Mouse (Mus musculus) liver, embryonic 16.5 days (tissue): ENCODE results near the gene Zdhhc19. TPM values are rescaled to one million over a fixed set of nuclear protein-coding genes. Genes with fewer than 3 reads are reported as not detected.

Experiments
- polyA plus RNA-seq: library from polyadenylated mRNA; unstranded; fragments of >200 nt; fragmentation: Nextera tagmentation; extraction: Ambion mirVana; gene quantifications from 2 replicates; pipeline ENCODE4 v1.2.1, GENCODE M21; 2015

The Zdhhc19 gene
- polyA plus RNA-seq, 1 experiment from 2014 or later: not detected

Other genes with a start within 250 kb of the Zdhhc19 start
- gene Fbxo45, start 249.1 kb upstream of the Zdhhc19 start, polyA plus RNA-seq: 1.5 and 1.6 TPM in 2 replicates
- gene Wdr53, start 249.0 kb upstream of the Zdhhc19 start, polyA plus RNA-seq: 9.8 and 11.4 TPM in 2 replicates
- gene Smco1, start 224.8 kb upstream of the Zdhhc19 start, polyA plus RNA-seq: not detected in 2 replicates
- 10.9 and 11.9 TPM in 2 replicates for gene Rnf168, start 218.8 kb upstream of the Zdhhc19 start, polyA plus RNA-seq
- 10.2 TPM in 2 replicates for gene Ubxn7, start 164.0 kb upstream of the Zdhhc19 start, polyA plus RNA-seq
- gene Tm4sf19, start 95.8 kb upstream of the Zdhhc19 start, polyA plus RNA-seq: not detected in 2 replicates
- gene Tctex1d2, start 76.6 kb upstream of the Zdhhc19 start, polyA plus RNA-seq: 4.8 and 5.0 TPM in 2 replicates
- 38.1 and 42.1 TPM in 2 replicates for gene Pcyt1a, start 65.3 kb upstream of the Zdhhc19 start, polyA plus RNA-seq
- 0.25 and 1.3 TPM in 2 replicates for gene Slc51a, start 8.4 kb upstream of the Zdhhc19 start, polyA plus RNA-seq
- gene Tfrc, start 112.7 kb downstream of the Zdhhc19 start, polyA plus RNA-seq: 317 and 331 TPM in 2 replicates
- gene Tnk2, start 147.6 kb downstream of the Zdhhc19 start, polyA plus RNA-seq: 2.7 and 2.8 TPM in 2 replicates
- gene Muc4, start 239.6 kb downstream of the Zdhhc19 start, polyA plus RNA-seq: 0.70 and 0.78 TPM in 2 replicates